Mouse (Mus musculus) midbrain, embryonic 10.5 days (tissue): ENCODE data around the gene H2al1a. TPM values are rescaled to one million over a fixed set of nuclear protein-coding genes. Genes with fewer than 3 reads are reported as not detected.

Source experiments
- polyA plus RNA-seq: library from polyadenylated mRNA; unstranded; fragments of >200 nt; fragmentation: Nextera tagmentation; extraction: Ambion mirVana; gene quantifications from 2 replicates; pipeline ENCODE4 v1.2.1, GENCODE M21; 2016

Gene H2al1a
- polyA plus RNA-seq, 1 experiment from 2014 or later = not detected

Other genes starting within 250 kb of the H2al1a start
- not detected in 2 replicates for gene H2al1b, start 3.2 kb downstream of the H2al1a start, polyA plus RNA-seq
- gene H2al1c, start 6.4 kb downstream of the H2al1a start, polyA plus RNA-seq = not detected in 2 replicates
- gene H2al1d, start 9.6 kb downstream of the H2al1a start, polyA plus RNA-seq = not detected in 2 replicates
- 0.41 TPM in 1 of 2 replicates, not detected in the other for gene H2al1e, start 12.7 kb downstream of the H2al1a start, polyA plus RNA-seq
- gene H2al1f, start 15.9 kb downstream of the H2al1a start, polyA plus RNA-seq = not detected in 2 replicates
- gene H2al1g, start 19.0 kb downstream of the H2al1a start, polyA plus RNA-seq = not detected in 2 replicates
- not detected in 2 replicates for gene H2al1h, start 22.2 kb downstream of the H2al1a start, polyA plus RNA-seq
- not detected in 2 replicates for gene H2al1i, start 25.4 kb downstream of the H2al1a start, polyA plus RNA-seq
- gene H2al1j, start 28.6 kb downstream of the H2al1a start, polyA plus RNA-seq = not detected in 2 replicates